Mouse (Mus musculus) hindbrain, embryonic 10.5 days (tissue): ENCODE measurements around the gene Carmil1. TPM values are rescaled to one million over a fixed set of nuclear protein-coding genes. Genes with fewer than 3 reads are reported as not detected.

Source experiments
- DNase-seq: peaks from one replicate; pipeline ENCODE4 v3.0.0-alpha.2; 2017; ENCODE audit warnings: low spot score
- H3K27ac ChIP-seq: fragments of 300-500 bp; sonication (generic); 2 replicates; pipeline ENCODE4 v1.5.1; 2016; ENCODE audit warnings: mild to moderate bottlenecking, moderate library complexity
- H3K27me3 ChIP-seq: fragments of 300-500 bp; sonication (generic); 2 replicates; pipeline ENCODE4 v1.6.1; 2016; ENCODE audit warnings: mild to moderate bottlenecking; ENCODE audit not compliant: poor library complexity, insufficient read depth, severe bottlenecking
- H3K36me3 ChIP-seq: fragments of 300-500 bp; sonication (generic); 2 replicates; pipeline ENCODE4 v1.6.1; 2016; ENCODE audit warnings: mild to moderate bottlenecking, moderate library complexity
- H3K4me1 ChIP-seq: fragments of 300-500 bp; sonication (generic); replicated peaks from 2 replicates; pipeline ENCODE4 v1.6.1; 2016; ENCODE audit warnings: mild to moderate bottlenecking
- H3K4me3 ChIP-seq: fragments of 300-500 bp; sonication (generic); 2 replicates; pipeline ENCODE4 v1.5.1; 2016; ENCODE audit warnings: mild to moderate bottlenecking, moderate library complexity
- H3K9me3 ChIP-seq: fragments of 300-500 bp; sonication (generic); 2 replicates; pipeline ENCODE4 v1.6.1; 2016; ENCODE audit warnings: mild to moderate bottlenecking, moderate library complexity
- whole genome bisulfite sequencing: fragments of 180-500 bp; shearing (Covaris S2); methylation state at CpG from one replicate; pipeline ENCODE4 v1.1.7; 2016; 5-methylcytosine and 5-hydroxymethylcytosine counted together
- polyA plus RNA-seq: library from polyadenylated mRNA; unstranded; fragments of >200 nt; fragmentation: Nextera tagmentation; extraction: Ambion mirVana; gene quantifications from 2 replicates; pipeline ENCODE4 v1.2.1, GENCODE M21; 2016

The Carmil1 gene
- polyA plus RNA-seq, 1 experiment from 2014 or later, result 20.0 TPM

DNA sequence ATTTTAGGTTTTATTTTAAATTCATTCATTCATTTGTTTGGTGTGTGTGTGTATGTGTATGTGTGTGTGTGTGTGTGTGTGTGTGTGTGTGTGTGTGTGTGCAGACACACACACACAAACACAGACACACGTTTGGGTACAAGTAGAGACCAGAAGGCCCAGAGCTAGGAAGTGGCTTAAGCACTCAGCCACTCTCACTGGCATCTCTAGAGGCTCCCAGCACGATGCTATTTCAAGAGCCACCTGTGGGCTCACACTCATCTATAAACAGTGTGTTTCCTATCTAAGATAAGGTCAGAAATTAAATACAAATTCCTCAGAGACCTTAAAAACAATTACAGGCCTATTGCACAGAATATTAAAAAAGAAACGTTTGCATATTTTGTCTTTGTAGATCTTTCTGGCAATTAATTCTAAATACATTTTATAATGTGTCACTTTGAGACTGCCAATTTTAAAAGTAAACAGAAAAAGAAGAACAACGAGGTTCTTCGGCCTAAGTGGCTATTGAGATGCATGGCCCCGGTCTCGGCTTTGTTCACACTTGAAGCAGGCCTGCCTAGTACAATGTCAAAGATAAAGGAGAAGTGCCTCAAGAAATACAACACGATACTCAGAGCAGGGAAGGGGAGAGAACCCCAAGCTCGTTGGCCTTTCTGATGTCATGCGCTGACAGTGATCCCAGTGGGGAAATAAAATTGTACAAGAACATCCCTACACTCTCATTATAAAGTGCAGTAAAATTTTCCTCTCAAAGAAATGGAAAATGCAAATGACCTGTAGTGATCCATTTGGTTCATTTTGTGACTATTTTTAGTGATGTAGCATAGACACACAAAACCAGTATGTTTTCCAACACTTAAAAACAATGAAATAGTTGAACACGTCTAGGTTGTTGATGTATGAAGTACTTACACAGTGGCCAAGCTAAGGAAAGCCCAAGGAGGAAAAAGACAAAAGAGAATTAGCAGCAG lies 179.2 kb downstream of the Carmil1 start:
- H3K4me1 ChIP-seq, result no peaks in the 10 kb centered on the region
- H3K9me3 ChIP-seq, result no peaks in the 10 kb centered on the region
- WGBS, result 80% methylated on average over 11 of the region's 11 CpGs
- DNase-seq, result no peak
- no peak overlapping the region for H3K27ac ChIP-seq
- no peak overlapping the region for H3K4me3 ChIP-seq
- no peaks in the 10 kb centered on the region for H3K36me3 ChIP-seq
- H3K27me3 ChIP-seq, result no peaks in the 10 kb centered on the region

DNA sequence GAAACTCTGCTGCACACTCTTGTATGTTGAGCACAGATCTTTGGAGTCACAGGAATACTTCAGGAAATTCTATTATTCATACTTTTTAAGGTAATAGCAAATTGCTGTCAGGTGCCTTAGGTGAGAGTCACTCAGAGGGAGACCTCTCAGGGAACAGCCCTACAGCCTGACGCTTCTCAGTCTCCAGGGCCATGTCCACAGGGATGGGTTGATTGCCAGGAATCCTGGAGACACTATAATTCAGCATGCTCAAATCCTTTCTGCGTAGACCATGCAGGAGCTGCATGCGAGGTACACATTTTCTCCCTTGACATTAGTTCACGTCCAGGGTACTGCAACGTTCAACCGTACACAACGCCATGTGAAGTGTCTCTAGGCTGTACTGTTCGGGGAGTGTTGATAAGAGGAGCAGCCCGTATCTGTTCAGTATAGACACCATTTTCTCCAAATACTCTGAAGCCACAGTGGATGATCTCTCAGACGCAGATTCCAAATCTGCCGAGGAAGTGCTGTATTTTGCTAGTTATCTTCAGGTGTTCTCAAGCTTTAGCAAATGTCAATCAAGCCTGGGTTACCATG lies 180.0 kb downstream of the Carmil1 start:
- H3K27me3 ChIP-seq, result no peaks in the 10 kb centered on the region
- WGBS, result 91% methylated on average over 11 of the region's 11 CpGs
- H3K36me3 ChIP-seq, result no peaks in the 10 kb centered on the region
- H3K27ac ChIP-seq, result no peak overlapping the region
- H3K4me1 ChIP-seq, result no peaks in the 10 kb centered on the region
- no peak for DNase-seq
- H3K9me3 ChIP-seq, result no peaks in the 10 kb centered on the region
- H3K4me3 ChIP-seq, result no peak overlapping the region

DNA sequence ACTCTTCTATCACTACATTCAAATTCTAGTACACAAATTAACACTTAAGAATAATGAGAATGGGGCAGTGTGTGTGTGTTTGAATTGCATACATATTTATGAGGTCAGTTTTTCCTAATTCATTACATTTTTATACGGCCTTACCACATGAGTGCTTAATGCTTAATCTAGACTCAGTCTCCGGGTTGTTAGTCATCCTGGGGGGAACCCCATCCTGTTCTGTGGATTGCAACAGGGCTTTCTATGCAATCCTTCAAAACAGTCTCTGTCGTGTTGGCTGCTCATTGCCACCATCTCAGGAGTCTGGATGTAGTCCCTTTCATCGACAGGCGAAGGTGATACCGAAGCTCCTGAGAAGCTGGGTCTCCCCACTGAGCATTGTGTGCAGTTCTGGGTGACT lies 184.0 kb downstream of the Carmil1 start:
- Histone ChIP-seq H3K4me1 (no peaks in the 10 kb centered on the region), H3K36me3 (no peaks in the 10 kb centered on the region), H3K27ac (no peak overlapping the region), H3K9me3 (no peaks in the 10 kb centered on the region), H3K27me3 (no peaks in the 10 kb centered on the region), H3K4me3 (no peak overlapping the region)
- no peak for DNase-seq
- 92% methylated on average over 6 of the region's 6 CpGs for WGBS

DNA sequence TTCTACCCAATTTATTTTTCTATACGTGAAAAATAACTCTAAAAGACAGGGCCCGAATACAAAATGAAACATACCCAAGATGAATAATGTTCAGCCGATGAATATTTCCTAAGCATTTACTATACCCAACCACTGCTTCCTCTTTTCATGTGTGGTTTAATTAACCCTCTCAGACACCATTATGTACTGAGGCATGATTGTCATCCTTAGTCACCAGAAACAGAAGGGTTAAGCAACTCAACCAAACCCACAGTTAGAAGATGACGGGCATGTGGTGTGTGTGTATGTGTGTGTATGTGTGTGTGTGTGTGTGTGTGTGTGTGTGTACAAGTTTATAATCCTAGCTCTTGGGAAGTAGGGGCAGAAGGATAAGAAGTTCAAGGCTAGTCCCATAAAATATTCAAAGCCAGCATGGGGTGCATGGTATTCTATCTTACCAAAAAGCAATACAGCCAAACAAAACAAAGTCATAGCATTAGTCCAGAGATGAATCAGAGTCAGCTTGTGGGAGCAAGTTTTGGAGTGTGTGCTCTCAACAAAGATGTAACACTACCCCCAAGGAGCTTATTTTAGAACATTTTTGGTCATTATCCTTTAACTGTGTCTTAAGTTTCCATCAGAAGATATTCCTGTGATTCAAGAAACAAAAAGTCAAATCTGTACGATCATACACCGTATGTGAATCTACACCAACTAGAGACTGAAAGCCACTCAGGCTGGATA lies 185.6 kb downstream of the Carmil1 start:
- Histone ChIP-seq H3K36me3 (no peaks in the 10 kb centered on the region), H3K27me3 (no peaks in the 10 kb centered on the region), H3K9me3 (no peaks in the 10 kb centered on the region), H3K4me3 (no peak overlapping the region), H3K27ac (no peak overlapping the region), H3K4me1 (no peaks in the 10 kb centered on the region)
- no peak for DNase-seq
- 95% methylated on average over 6 of the region's 6 CpGs for WGBS

DNA sequence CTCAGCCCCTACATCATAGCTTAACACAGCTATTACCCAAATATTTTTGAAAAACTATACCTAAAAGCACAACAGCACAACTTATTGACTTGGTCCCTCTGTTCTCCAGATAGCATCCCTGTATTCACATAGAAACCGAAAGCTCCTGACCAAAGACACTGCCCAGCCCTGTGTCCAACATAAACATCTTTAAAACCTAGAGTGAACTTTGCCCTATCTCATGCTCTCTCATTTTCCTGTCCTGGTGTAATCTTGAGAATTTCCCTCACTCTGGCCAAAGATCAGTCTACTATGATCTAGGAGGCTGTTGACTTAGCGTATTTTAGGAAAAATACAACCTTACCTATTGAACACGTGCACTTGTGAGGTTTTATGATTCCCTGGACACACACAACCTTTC lies 187.5 kb downstream of the Carmil1 start:
- no peak overlapping the region for H3K27ac ChIP-seq
- no peak overlapping the region for H3K4me3 ChIP-seq
- no peaks in the 10 kb centered on the region for H3K27me3 ChIP-seq
- H3K36me3 ChIP-seq, result no peaks in the 10 kb centered on the region
- H3K9me3 ChIP-seq, result no peaks in the 10 kb centered on the region
- DNase-seq, result no peak
- 92% methylated on average over 3 of the region's 3 CpGs for WGBS
- H3K4me1 ChIP-seq, result no peaks in the 10 kb centered on the region

DNA sequence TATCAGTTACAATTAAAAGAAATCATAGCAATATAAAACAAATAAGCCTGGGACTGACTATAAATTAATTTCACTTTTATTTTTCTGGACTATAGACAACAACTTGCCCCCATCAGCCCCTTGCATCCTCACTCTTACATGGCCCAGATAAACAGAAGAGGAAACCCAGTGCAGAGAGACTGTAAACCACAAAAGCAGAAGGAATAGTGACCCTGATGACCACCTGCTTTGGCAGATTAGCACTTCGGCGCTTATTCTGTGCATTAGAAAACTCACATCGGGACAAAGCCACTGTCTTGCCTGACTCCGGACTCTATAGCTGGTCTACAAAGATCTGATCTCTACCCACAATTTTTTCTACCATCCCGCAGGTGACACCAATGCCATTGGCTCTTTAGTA lies 188.5 kb downstream of the Carmil1 start:
- WGBS, result 95% methylated on average over 5 of the region's 5 CpGs
- Histone ChIP-seq H3K9me3 (no peaks in the 10 kb centered on the region), H3K36me3 (no peaks in the 10 kb centered on the region)

DNA sequence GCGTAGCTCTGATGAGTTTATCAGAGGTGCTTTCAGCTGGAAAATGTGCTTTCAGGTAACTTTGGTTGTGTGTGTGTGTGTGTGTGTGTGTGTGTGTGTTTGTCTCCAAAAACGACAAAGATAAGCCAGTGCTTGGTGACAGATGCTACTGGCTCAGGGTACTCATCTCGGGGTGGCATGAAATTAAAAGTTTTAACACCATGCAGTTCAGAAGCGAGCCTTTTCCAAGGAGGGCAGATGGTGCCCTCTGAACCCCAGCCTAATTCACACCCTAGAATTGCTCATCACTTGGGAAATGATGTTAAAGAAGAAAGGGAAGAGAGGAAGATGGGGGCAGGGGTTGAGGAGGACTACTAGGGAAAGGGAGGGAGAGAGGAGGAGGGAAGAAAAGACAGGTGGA lies 198.4 kb downstream of the Carmil1 start:
- Histone ChIP-seq H3K9me3 (no peaks in the 10 kb centered on the region), H3K4me3 (no peak overlapping the region), H3K27ac (no peak overlapping the region), H3K36me3 (no peaks in the 10 kb centered on the region), H3K4me1 (0 out of 2 replicates have a peak, but pooled peaks cover 3% of the 10 kb centered on the region), H3K27me3 (no peaks in the 10 kb centered on the region)
- WGBS, result 82% methylated on average over 4 of the region's 4 CpGs
- no peak for DNase-seq

More for the DNA sequence above, 188.5 kb downstream of the Carmil1 start:
- DNase-seq, result no peak
- no peak overlapping the region for H3K4me3 ChIP-seq
- H3K27ac ChIP-seq, result no peak overlapping the region
- no peaks in the 10 kb centered on the region for H3K27me3 ChIP-seq
- H3K4me1 ChIP-seq, result no peaks in the 10 kb centered on the region

DNA sequence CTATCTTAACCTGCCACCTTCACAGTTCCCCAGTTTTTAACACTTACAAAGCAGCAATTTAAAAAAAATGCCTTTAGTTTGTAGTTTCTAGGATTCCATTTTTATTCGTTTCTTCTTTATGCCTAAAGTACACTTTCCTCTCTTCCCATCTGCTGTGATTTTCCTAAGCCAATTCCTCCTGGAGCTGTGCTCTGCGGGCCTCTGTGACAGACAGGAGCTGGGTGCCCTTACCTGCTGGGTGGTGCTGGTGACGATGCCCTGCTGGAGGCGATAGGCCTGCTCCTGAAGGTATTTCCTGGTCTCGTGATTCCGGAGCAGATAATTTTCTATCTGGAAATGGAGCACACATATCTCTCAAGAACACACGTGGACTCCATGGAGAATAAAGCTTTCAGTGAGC lies 198.9 kb downstream of the Carmil1 start:
- Histone ChIP-seq H3K27ac (no peak overlapping the region), H3K4me1 (0 out of 2 replicates have a peak, but pooled peaks cover 3% of the 10 kb centered on the region), H3K36me3 (no peaks in the 10 kb centered on the region), H3K4me3 (no peak overlapping the region), H3K27me3 (no peaks in the 10 kb centered on the region), H3K9me3 (no peaks in the 10 kb centered on the region)
- WGBS, result 90% methylated on average over 7 of the region's 7 CpGs
- no peak for DNase-seq

DNA sequence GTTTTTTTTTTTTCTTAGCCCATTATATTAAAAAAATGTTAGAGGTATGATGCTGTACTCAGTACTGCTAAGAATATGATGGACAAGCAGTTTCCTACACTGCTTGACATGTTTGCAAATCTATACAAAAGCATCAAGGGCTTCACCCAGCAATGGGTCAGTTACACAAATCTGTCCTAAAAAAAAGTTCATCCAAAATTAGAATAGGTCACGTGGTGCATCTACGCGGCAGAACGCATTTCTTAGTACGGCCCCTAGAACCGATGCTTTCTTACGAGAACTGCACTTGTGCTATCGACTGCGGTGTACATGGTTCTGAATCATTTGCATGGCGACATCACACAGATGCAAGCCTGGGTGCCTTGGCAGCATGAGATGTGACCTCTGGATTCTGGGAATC lies 208.0 kb downstream of the Carmil1 start:
- H3K36me3 ChIP-seq, result 0 out of 2 replicates have a peak, but pooled peaks cover 5% of the 10 kb centered on the region
- H3K27me3 ChIP-seq, result no peaks in the 10 kb centered on the region
- no peaks in the 10 kb centered on the region for H3K9me3 ChIP-seq
- H3K27ac ChIP-seq, result no peak overlapping the region
- DNase-seq, result no peak
- H3K4me3 ChIP-seq, result no peak overlapping the region
- H3K4me1 ChIP-seq, result no peaks in the 10 kb centered on the region
- 94% methylated on average over 10 of the region's 10 CpGs for WGBS

DNA sequence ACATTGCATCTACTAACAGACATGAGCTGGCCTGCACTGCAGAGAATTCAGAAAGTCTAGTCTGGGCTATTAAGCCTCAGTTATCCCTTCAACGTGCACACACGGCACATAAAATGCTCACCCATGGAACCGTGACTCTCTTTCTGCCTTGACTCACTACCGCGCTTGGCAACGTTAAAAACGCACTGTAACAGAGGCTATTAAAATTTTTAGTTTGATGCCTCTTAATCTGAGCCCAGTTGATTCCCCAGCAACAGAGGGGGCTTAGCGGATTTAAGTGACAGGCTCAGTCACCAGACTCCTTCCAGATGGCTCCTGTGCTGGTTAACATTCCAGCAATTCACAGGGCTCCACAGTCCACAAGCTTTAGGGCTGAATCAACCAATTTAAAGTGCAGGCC lies 213.0 kb downstream of the Carmil1 start:
- no peaks in the 10 kb centered on the region for H3K9me3 ChIP-seq
- H3K36me3 ChIP-seq, result peaks cover 10% of the 10 kb centered on the region; the same call in 1 of the 2 replicates
- WGBS, result 98% methylated on average over 8 of the region's 8 CpGs
- H3K4me3 ChIP-seq, result no peak overlapping the region
- no peak overlapping the region for H3K27ac ChIP-seq
- H3K4me1 ChIP-seq, result no peaks in the 10 kb centered on the region
- no peak for DNase-seq
- no peaks in the 10 kb centered on the region for H3K27me3 ChIP-seq

DNA sequence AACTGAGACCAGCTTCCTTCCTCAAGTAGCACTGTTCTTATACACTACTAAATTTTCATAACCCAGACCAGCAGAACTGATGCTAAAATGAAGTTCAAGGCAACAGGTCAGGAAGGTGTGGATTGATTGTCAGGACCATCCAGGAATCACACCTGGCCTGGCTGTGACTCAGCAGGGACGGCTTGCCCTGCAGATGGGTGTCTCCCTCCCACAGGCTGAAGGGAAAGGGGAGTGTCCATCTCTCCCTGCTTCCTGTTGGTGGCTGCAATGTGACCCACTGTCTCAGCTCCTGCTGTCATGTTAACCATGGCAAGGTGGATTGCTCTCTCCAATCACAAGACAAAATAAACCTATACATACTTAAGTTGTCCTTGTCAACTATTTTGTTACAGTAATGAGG lies 215.1 kb downstream of the Carmil1 start:
- Histone ChIP-seq H3K4me1 (no peaks in the 10 kb centered on the region), H3K4me3 (no peak overlapping the region), H3K36me3 (peaks cover 10% of the 10 kb centered on the region; the same call in 1 of the 2 replicates), H3K27ac (no peak overlapping the region), H3K27me3 (no peaks in the 10 kb centered on the region), H3K9me3 (no peaks in the 10 kb centered on the region)
- WGBS, result 63% methylated on average over 1 of the region's 1 CpGs
- DNase-seq, result no peak

DNA sequence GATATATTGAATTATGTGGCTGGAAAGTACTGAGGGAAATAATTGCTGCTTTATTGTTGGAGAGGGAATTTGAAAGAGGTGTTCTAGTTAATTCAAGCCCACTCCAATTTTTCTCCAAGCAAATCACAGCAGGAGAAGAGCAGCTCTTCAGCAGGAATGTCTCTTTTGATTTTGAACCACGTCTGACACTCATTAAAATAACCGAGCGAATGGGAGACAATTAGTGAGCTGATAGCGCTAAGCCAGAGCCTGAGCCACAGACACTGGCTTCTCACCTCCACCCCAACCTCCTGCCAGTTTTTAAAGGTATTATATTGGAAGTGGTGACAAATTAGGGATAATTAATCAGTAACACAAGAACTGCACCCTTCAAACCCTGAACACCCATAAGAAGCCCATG lies 217.8 kb downstream of the Carmil1 start:
- no peak for DNase-seq
- Histone ChIP-seq H3K27ac (no peak overlapping the region), H3K36me3 (peaks cover 5% of the 10 kb centered on the region; the same call in 1 of the 2 replicates), H3K27me3 (no peaks in the 10 kb centered on the region), H3K4me3 (no peak overlapping the region), H3K4me1 (no peaks in the 10 kb centered on the region), H3K9me3 (no peaks in the 10 kb centered on the region)
- WGBS, result 57% methylated on average over 4 of the region's 4 CpGs
